Mouse (Mus musculus): ENCODE measurements at regions not wholly inside any gene's neighbourhood (a gene's known extent, or its start where the extent isn't known, plus 50 kb on each side); places are given as distances from the start of the nearest gene placed in this dataset.

DNA sequence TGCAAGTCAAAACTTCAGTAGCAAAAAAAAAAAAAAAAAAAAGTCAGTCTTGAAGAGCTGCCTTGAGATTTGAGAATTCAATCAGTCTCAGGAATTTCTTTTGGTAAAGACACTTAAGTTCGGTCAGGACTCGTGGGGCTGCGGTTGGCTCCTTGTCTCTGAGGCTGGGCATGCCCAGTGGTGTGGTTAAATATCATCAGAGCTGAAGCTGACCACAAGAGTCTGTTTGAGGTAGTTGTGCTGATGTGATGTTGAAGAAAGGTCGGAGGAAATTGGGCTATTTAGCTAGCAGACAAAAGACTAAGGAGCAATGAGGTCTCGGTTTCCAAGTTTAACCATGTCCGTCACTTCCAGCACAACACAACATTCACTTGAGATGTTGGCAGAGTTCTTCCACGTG lies 240.4 kb downstream of the En1 start:
- no peak overlapping the region for H3K4me3 ChIP-seq (replicated peaks)
- no peak overlapping the region for H3K4me2 ChIP-seq
- no peaks in the 10 kb centered on the region for H3K36me3 ChIP-seq
- no peaks in the 10 kb centered on the region for H3K9me3 ChIP-seq
- 64% methylated on average over 7 of the region's 7 CpGs for WGBS
- no peak for ATAC-seq (ENCODE audit: insufficient read depth, low FRiP score, low read depth)
- no peaks in the 10 kb centered on the region for H3K27me3 ChIP-seq (replicated peaks)
- H3K27ac ChIP-seq = no peak overlapping the region
- H3K4me1 ChIP-seq = no peaks in the 10 kb centered on the region
- no peak overlapping the region for H3K9ac ChIP-seq

DNA sequence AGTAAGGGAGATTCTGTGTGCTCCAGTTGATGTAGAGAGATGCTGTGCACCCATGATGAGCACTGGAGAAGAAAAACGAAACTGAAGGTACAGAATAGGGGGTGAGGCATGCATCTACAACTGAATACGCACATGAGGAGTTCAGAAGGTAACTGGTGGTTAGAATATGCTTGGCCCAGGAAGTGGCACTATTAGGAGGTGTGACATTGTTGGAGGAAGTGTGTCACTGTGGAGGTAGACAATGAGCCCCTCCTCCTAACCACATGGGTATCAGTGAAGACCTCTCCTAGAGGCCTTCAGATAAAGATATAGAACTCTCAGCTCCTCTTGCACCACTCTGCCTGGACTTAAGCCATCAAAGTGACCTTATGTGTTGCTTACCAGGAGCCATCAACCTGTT lies 243.9 kb downstream of the En1 start:
- H3K4me2 ChIP-seq = no peak overlapping the region
- WGBS = 68% methylated on average over 2 of the region's 2 CpGs
- no peaks in the 10 kb centered on the region for H3K27me3 ChIP-seq (replicated peaks)

DNA sequence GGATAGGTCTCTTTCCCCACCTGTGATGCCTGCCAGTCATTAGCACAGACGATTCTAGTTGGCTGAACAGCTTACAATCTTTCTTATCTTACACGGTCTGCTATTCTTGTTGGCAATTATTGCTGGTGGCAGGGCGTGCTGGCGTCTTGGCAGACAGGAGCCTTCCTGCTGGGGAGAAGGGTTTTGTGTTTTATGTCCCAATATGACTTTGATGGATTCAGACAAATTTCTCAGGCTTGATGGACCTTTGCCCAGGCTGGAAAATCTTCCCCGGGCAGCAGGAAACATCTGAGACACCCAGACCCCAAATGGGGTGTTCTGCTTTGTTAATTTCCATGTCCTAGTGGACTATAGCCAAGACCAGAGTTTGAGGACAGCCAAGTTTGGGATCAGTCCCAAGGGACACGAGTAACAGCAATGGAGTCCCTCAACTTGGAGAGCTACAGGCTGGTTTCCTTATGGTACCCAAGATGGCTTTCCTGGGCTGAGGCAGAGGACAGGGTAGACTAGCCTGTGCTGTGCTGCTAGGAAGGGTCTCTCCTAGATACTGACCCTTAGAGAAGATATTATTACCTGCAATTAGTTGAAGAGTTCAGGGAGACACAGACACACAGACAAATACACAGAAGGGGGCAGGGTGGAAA lies 249.8 kb downstream of the En1 start:
- ATAC-seq (ENCODE audit: insufficient read depth, low FRiP score, low read depth) = no peak
- H3K4me1 ChIP-seq = no peaks in the 10 kb centered on the region
- H3K9me3 ChIP-seq = no peaks in the 10 kb centered on the region
- no peaks in the 10 kb centered on the region for H3K36me3 ChIP-seq
- no peak overlapping the region for H3K9ac ChIP-seq
- H3K27ac ChIP-seq = no peak overlapping the region
- no peaks in the 10 kb centered on the region for H3K27me3 ChIP-seq (replicated peaks)
- H3K4me2 ChIP-seq = no peak overlapping the region
- H3K4me3 ChIP-seq (replicated peaks) = no peak overlapping the region
- 59% methylated on average over 6 of the region's 6 CpGs for WGBS

More for the DNA sequence above, 243.9 kb downstream of the En1 start:
- no peak for ATAC-seq (ENCODE audit: insufficient read depth, low FRiP score, low read depth)
- H3K4me3 ChIP-seq (replicated peaks) = no peak overlapping the region
- H3K27ac ChIP-seq = no peak overlapping the region
- H3K9ac ChIP-seq = no peak overlapping the region
- H3K4me1 ChIP-seq = no peaks in the 10 kb centered on the region
- no peaks in the 10 kb centered on the region for H3K9me3 ChIP-seq
- no peaks in the 10 kb centered on the region for H3K36me3 ChIP-seq

DNA sequence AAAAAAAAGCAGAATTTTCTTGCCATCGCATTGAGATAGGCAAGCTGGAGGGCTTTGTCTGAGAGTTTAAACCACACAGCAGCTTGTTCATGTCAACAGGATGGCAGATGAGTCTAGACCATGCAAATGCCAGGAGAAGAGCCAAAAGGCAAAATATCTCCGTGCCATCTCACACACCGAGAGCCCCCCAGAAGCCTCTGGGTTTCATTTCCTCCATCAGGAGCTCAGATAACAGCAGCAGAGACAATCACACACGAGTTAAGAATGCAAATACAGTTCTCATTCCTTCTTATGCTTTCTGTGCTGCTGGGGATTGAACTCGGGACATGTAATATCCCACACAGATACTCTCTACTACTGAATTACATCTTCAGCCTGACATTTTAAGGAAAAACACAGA lies 255.3 kb downstream of the En1 start:
- Histone ChIP-seq H3K4me2 (no peak overlapping the region), H3K9ac (no peak overlapping the region), H3K9me3 (no peaks in the 10 kb centered on the region), H3K4me1 (no peaks in the 10 kb centered on the region), H3K36me3 (no peaks in the 10 kb centered on the region), H3K27me3 (replicated peaks) (no peaks in the 10 kb centered on the region), H3K27ac (no peak overlapping the region), H3K4me3 (replicated peaks) (no peak overlapping the region)
- ATAC-seq (ENCODE audit: insufficient read depth, low FRiP score, low read depth) = no peak
- WGBS = 41% methylated on average over 5 of the region's 5 CpGs

DNA sequence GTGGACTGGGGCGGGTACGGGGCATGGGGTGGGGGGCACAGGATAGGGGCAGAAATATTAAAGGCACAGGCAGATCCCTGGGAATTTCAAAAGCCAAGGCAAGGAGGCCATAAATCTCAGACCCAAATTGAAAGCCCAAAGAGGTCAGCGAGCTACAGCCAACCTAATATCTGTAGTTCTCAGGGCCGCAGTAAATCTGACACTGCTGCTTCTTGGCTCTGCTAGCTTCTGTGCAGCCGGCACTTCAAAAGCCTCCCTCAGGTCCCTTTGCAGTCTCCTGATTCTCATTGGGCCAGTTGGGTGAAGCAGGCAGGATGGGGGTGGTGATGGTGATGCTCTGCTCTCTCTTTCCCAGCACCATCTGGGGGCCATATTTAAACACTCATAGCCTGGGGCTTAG lies 257.3 kb downstream of the En1 start:
- H3K4me3 ChIP-seq (replicated peaks) = no peak overlapping the region
- no peak overlapping the region for H3K27ac ChIP-seq
- no peak overlapping the region for H3K4me2 ChIP-seq
- no peaks in the 10 kb centered on the region for H3K9me3 ChIP-seq
- 53% methylated on average over 5 of the region's 5 CpGs for WGBS
- no peak for ATAC-seq (ENCODE audit: insufficient read depth, low FRiP score, low read depth)
- H3K4me1 ChIP-seq = no peaks in the 10 kb centered on the region
- H3K9ac ChIP-seq = no peak overlapping the region
- no peaks in the 10 kb centered on the region for H3K27me3 ChIP-seq (replicated peaks)
- no peaks in the 10 kb centered on the region for H3K36me3 ChIP-seq

DNA sequence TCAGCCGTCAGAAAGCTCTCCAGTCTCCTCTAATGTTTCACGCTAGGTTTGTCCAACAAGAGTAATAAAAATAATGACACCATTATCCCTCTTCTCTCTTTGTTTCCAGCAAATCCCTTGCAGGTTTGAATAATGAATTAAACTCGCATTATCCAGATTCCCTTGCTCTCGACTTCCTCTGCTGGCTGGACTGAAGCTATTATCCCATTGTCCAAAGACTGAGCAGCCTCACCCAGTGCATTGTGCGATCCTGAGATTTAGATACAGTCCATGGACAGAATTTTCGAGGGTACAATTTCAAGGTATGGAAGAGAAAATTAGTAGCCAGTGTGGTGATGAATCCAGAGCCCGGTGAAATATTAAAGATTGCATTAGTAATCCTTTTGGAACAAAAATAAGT lies 270.3 kb downstream of the En1 start:
- Histone ChIP-seq H3K9ac (no peak overlapping the region), H3K27ac (no peak overlapping the region), H3K27me3 (replicated peaks) (no peaks in the 10 kb centered on the region), H3K4me2 (no peak overlapping the region), H3K36me3 (no peaks in the 10 kb centered on the region), H3K4me3 (replicated peaks) (no peak overlapping the region), H3K9me3 (no peaks in the 10 kb centered on the region), H3K4me1 (no peaks in the 10 kb centered on the region)
- no peak for ATAC-seq (ENCODE audit: insufficient read depth, low FRiP score, low read depth)
- WGBS = 68% methylated on average over 7 of the region's 7 CpGs

DNA sequence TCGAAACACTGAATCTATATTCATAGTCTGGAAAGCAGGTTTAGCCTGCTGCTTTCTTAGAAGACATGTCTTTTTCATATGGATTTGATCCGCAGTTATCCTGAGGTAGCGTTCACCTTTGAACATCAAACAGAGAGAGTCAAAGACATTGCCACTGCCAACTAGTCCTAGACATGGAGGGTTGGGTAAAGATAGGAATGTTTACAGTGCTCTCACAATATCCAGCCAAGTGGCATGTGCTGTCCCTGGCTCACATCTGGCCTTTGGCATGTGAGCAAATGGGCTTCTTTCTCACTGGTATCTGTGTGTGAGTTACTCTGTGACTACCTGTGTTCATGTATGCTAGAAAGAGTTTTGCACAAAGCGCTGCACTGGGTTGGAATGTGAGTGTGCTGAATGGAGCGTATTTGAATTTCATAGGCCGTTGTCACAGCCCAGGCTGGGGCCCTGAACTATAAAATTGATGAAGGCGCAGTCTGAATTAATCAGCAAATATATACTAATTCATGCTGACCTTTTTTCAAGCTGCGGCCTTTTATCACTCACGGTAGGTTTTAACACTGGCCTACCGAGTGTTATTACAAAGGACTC lies 280.8 kb downstream of the En1 start:
- Histone ChIP-seq H3K4me3 (replicated peaks) (no peak overlapping the region), H3K27ac (no peak overlapping the region), H3K36me3 (no peaks in the 10 kb centered on the region), H3K4me2 (no peak overlapping the region), H3K27me3 (replicated peaks) (no peaks in the 10 kb centered on the region), H3K9me3 (no peaks in the 10 kb centered on the region), H3K4me1 (no peaks in the 10 kb centered on the region), H3K9ac (no peak overlapping the region)
- ATAC-seq (ENCODE audit: insufficient read depth, low FRiP score, low read depth) = no peak
- 82% methylated on average over 10 of the region's 10 CpGs for WGBS

DNA sequence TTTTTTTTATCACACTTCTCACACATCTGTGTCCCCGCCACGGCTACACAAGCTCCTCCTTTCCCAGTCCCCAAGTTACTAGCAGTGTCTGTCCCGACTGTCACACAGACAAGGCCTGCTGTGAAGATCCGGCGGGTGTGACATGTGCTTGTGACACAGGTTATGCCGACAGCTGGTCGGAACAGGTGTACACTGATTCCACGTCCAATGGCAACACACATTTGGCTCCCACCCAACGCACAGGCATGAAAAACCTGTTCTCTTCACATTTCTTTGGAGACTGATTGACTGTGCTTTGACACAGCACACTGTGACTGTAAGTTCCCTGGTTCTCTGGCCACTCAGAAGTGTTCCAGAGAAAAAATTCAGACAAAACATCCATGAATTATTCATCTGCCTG lies 281.4 kb downstream of the En1 start:
- no peaks in the 10 kb centered on the region for H3K27me3 ChIP-seq (replicated peaks)
- H3K9me3 ChIP-seq = no peaks in the 10 kb centered on the region
- H3K4me1 ChIP-seq = no peaks in the 10 kb centered on the region
- no peak for ATAC-seq (ENCODE audit: insufficient read depth, low FRiP score, low read depth)
- WGBS = 69% methylated on average over 9 of the region's 9 CpGs
- H3K9ac ChIP-seq = no peak overlapping the region
- H3K36me3 ChIP-seq = no peaks in the 10 kb centered on the region
- H3K4me2 ChIP-seq = no peak overlapping the region
- no peak overlapping the region for H3K4me3 ChIP-seq (replicated peaks)
- H3K27ac ChIP-seq = no peak overlapping the region

DNA sequence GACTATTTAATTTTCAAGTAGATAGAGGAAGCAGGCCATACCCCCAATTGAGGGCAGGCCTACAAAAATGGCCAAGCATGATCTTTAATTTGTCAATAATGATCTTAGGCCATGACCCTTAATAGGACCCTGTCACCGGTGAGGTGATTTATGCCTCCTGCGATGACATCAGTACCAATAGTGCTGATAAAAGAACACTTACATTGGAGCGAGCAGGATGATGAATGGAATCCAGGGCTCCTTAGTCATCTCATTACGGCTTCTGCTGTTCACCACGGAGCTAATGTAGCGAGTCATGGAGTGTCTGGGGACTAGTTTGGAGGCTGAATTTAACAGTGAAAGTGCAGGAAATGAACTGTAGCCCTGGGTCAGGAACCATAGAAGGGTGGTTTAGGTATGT lies 308.6 kb downstream of the En1 start:
- ATAC-seq (ENCODE audit: insufficient read depth, low FRiP score, low read depth) = no peak
- no peaks in the 10 kb centered on the region for H3K9me3 ChIP-seq
- WGBS = 33% methylated on average over 6 of the region's 6 CpGs

DNA sequence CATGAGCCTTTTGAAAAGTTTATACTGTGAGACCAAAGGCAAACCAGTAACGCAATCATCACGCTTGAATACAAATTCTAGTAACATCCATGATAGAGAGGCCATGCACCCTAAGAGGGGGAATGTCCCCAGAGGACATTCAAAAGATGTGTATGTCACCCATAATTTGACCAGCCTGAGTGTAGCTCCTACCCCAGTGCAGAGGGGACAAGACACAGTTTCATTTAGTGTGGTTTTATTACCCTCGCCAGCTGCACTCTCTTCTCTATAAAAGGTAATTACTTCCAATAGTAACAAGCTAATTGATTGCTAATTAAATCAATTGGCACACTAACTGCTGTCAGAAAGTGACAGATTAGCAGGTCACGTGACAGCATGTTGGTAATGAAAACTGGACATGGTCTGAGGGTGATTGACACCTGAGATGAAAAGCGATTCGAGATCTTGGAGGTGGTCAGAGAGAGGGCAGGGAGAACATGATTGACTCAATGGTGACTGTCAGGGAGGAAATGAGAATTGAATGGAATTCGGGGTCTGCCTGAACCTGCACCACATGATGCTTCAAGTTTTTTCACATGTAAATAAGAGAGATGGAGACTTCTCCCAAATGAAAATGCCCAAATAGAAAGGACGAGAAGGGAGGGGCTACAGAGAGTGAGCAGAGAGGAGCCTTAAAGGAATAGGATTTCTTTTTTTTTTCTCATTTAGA lies 309.9 kb downstream of the En1 start:
- no peaks in the 10 kb centered on the region for H3K36me3 ChIP-seq
- no peak overlapping the region for H3K4me2 ChIP-seq
- no peaks in the 10 kb centered on the region for H3K27me3 ChIP-seq (replicated peaks)
- no peak overlapping the region for H3K27ac ChIP-seq
- no peaks in the 10 kb centered on the region for H3K4me1 ChIP-seq
- no peak overlapping the region for H3K4me3 ChIP-seq (replicated peaks)
- H3K9me3 ChIP-seq = no peaks in the 10 kb centered on the region
- ATAC-seq (ENCODE audit: insufficient read depth, low FRiP score, low read depth) = no peak
- WGBS = 64% methylated on average over 8 of the region's 8 CpGs
- H3K9ac ChIP-seq = no peak overlapping the region

More for the DNA sequence above, 308.6 kb downstream of the En1 start:
- Histone ChIP-seq H3K4me3 (replicated peaks) (no peak overlapping the region), H3K4me1 (no peaks in the 10 kb centered on the region), H3K27ac (no peak overlapping the region), H3K4me2 (no peak overlapping the region), H3K27me3 (replicated peaks) (no peaks in the 10 kb centered on the region), H3K9ac (no peak overlapping the region), H3K36me3 (no peaks in the 10 kb centered on the region)

DNA sequence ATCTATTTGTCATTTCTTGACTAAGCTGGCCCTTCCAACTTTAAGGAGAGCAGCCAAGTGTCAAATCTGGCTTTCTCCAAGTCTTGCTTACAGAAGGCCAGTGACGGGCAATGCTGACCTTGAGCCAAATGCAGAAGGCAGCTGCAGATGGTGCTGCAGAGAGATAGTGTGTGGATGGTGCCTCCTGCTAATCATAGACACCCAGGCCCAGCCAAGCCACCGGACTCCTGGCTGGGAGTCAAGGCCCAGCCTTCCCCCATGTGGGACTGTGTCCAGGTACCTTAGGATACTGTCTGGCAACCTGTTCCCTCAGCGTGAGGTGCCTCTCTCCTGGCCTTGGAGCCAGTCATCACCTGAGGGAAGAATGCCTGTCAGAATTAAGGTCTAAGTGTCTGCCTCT lies 319.3 kb downstream of the En1 start:
- no peak overlapping the region for H3K4me3 ChIP-seq (replicated peaks)
- no peak overlapping the region for H3K4me2 ChIP-seq
- no peak for ATAC-seq (ENCODE audit: insufficient read depth, low FRiP score, low read depth)
- no peak overlapping the region for H3K9ac ChIP-seq
- 75% methylated on average over 3 of the region's 3 CpGs for WGBS
- H3K27me3 ChIP-seq (replicated peaks) = no peaks in the 10 kb centered on the region
- no peaks in the 10 kb centered on the region for H3K9me3 ChIP-seq
- no peaks in the 10 kb centered on the region for H3K36me3 ChIP-seq
- no peak overlapping the region for H3K27ac ChIP-seq
- H3K4me1 ChIP-seq = no peaks in the 10 kb centered on the region

DNA sequence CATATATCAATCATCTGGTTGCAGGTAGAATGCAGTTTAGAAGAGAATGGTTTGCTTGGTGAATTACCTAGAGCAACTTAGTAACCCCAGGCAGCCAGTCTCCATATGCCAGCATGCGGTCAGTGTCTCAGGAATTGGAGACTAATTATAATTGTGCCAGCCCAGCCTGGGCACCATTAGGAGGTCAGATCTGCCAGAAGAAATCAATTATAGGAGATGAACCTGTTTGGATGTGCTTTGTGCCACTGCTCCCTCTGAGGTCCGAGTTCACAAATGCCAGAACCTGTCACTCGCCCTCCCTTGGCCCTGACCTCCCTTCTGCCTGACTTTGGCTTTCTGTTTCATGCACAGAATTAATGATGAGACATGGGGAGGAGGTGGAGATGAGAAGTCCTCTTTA lies 323.1 kb downstream of the En1 start:
- no peak for ATAC-seq (ENCODE audit: insufficient read depth, low FRiP score, low read depth)
- Histone ChIP-seq H3K36me3 (no peaks in the 10 kb centered on the region), H3K4me2 (no peak overlapping the region), H3K4me3 (replicated peaks) (no peak overlapping the region), H3K27me3 (replicated peaks) (no peaks in the 10 kb centered on the region), H3K27ac (no peak overlapping the region), H3K9me3 (no peaks in the 10 kb centered on the region), H3K9ac (no peak overlapping the region), H3K4me1 (no peaks in the 10 kb centered on the region)
- WGBS = 76% methylated on average over 3 of the region's 3 CpGs
